Mouse (Mus musculus): ENCODE results near the gene Tiam1.

- TF ChIP-seq CTCF (IDR thresholded peaks at IDR 0.05; ENCODE audit: low read depth, low read length) (peak; percentile 89), POLR2A (IDR thresholded peaks at IDR 0.05; ENCODE audit: extremely low read depth, insufficient read depth, low read length) (no peak)
Measured at GRCm38 (mm10) chr16:90185928-90186588, 42.5 kb upstream of the Tiam1 start.
